Comparison of ENCODE assay signal across 28 mouse cellular contexts in genomic region chr6:146302101-146302500, GRCm38 (mm10).
A peak's percentile ranks its signal among the peaks of the same experiment; 100 is the strongest.
DNase-seq lines count a peak whose midpoint lies in the region; ATAC-seq lines count a peak whose summit lies in the region.
"Had no signal": no experiment of that assay in that cellular context is flagged by ENCODE, and none has a peak within 500 bp of the region (broad histone marks: within the 10 kb centered on the region; RNA-seq: fewer than 3 reads in every experiment).

No protein-coding gene starts in this region.

- H3K27me3 ChIP-seq in heart, embryonic 10.5 days (ENCODE audit: insufficient read depth, poor library complexity, severe bottlenecking), result no peaks in the 10 kb centered on the region
- no peaks in the 10 kb centered on the region for H3K27me3 ChIP-seq in kidney, embryonic 16.5 days (ENCODE audit: insufficient read depth, low read length)
- no peaks in the 10 kb centered on the region for H3K27me3 ChIP-seq in midbrain, embryonic 16.5 days (ENCODE audit: control insufficient read depth, insufficient read depth, low read depth, low read length)
- no peaks in the 10 kb centered on the region for H3K27me3 ChIP-seq in midbrain, embryonic 10.5 days (ENCODE audit: low read depth, poor library complexity, severe bottlenecking)
- H3K27me3 ChIP-seq in kidney, embryonic 14.5 days (ENCODE audit: control insufficient read depth, insufficient read depth, low read length), result no peaks in the 10 kb centered on the region
- H3K27me3 ChIP-seq: embryonic facial prominence, embryonic 13.5 days; forebrain, embryonic 12.5 days; heart, embryonic 15.5 days; Patski had no signal

- no peak overlapping the region for H3K27ac ChIP-seq in heart, embryonic 10.5 days
- H3K27ac ChIP-seq in kidney, embryonic 16.5 days (ENCODE audit: low read length), result 0 out of 2 replicates have a peak overlapping the region, but pooled peaks have one; percentile 41
- no peak overlapping the region for H3K27ac ChIP-seq in midbrain, embryonic 16.5 days (ENCODE audit: low read length)
- H3K27ac ChIP-seq in midbrain, embryonic 10.5 days (replicated peaks), result no peak overlapping the region
- H3K27ac ChIP-seq in kidney, embryonic 14.5 days (ENCODE audit: low read depth, low read length), result no peak overlapping the region
- H3K27ac ChIP-seq: embryonic facial prominence, embryonic 13.5 days; forebrain, embryonic 12.5 days; heart, embryonic 15.5 days; liver, embryonic 14.5 days; macrophage had no signal

- no peak overlapping the region for H3K9ac ChIP-seq in kidney, embryonic 16.5 days (replicated peaks; ENCODE audit: low read length)
- no peak overlapping the region for H3K9ac ChIP-seq in midbrain, embryonic 16.5 days (ENCODE audit: low read depth, low read length)
- H3K9ac ChIP-seq in kidney, embryonic 14.5 days (ENCODE audit: low read depth, low read length), result no peak overlapping the region
- H3K9ac ChIP-seq: embryonic facial prominence, embryonic 13.5 days; forebrain, embryonic 12.5 days; heart, embryonic 15.5 days; liver, embryonic 14.5 days had no signal

- H3K4me1 ChIP-seq in heart, embryonic 10.5 days, result 0 out of 2 replicates have a peak, but pooled peaks cover 5% of the 10 kb centered on the region
- H3K4me1 ChIP-seq in kidney, embryonic 16.5 days (ENCODE audit: insufficient read depth, low read length), result peaks cover 10% of the 10 kb centered on the region
- no peaks in the 10 kb centered on the region; the same call in 1 of the 2 replicates for H3K4me1 ChIP-seq in midbrain, embryonic 16.5 days (ENCODE audit: control insufficient read depth, insufficient read depth, low read length)
- 0 out of 2 replicates have a peak, but pooled peaks cover 9% of the 10 kb centered on the region for H3K4me1 ChIP-seq in midbrain, embryonic 10.5 days
- H3K4me1 ChIP-seq in kidney, embryonic 14.5 days (ENCODE audit: control insufficient read depth, insufficient read depth, low read length), result no peaks in the 10 kb centered on the region
- H3K4me1 ChIP-seq: forebrain, embryonic 12.5 days had no signal

- 82% methylated on average over 3 of the region's 3 CpGs for WGBS in heart, embryonic 10.5 days
- 54% methylated on average over 3 of the region's 3 CpGs for WGBS in kidney, embryonic 16.5 days
- 61% methylated on average over 3 of the region's 3 CpGs for WGBS in midbrain, embryonic 16.5 days
- 79% methylated on average over 3 of the region's 3 CpGs for WGBS in midbrain, embryonic 10.5 days
- 40% methylated on average over 3 of the region's 3 CpGs for WGBS in kidney, embryonic 14.5 days

- peak; percentile 35 for DNase-seq in heart, adult 11 months
- no peak for DNase-seq in heart, embryonic 10.5 days (ENCODE audit: low spot score)
- no peak for DNase-seq in kidney, postnatal 36 days
- no peak for DNase-seq in midbrain, embryonic 10.5 days (ENCODE audit: low spot score)
- peak; percentile 20 for DNase-seq in retina, postnatal 1 day
- DNase-seq: adrenal gland, postnatal 10 days; cerebellum, adult 9-10 months; cerebellum, postnatal 36 days; gastrocnemius, postnatal 10 days; kidney, adult 9 months; kidney, postnatal 25 days; layer of hippocampus, postnatal 36 days; liver; lung, adult 2 months; lung, postnatal 10 days; spleen, adult 18-20 months; thymus, postnatal 14 days had no signal

- no peak overlapping the region for H3K4me3 ChIP-seq in heart, embryonic 10.5 days
- H3K4me3 ChIP-seq in kidney, embryonic 16.5 days (ENCODE audit: low read length), result no peak overlapping the region
- no peak overlapping the region for H3K4me3 ChIP-seq in midbrain, embryonic 16.5 days (ENCODE audit: low read depth, low read length)
- H3K4me3 ChIP-seq in midbrain, embryonic 10.5 days, result no peak overlapping the region
- H3K4me3 ChIP-seq in kidney, embryonic 14.5 days (ENCODE audit: low read length), result no peak overlapping the region
- H3K4me3 ChIP-seq: embryonic facial prominence, embryonic 13.5 days; forebrain, embryonic 12.5 days; heart, embryonic 15.5 days had no signal

- ATAC-seq in kidney, embryonic 16.5 days (ENCODE audit: low FRiP score, low TSS enrichment), result no peak
- peak; percentile 32; the same call in 1 of the 2 replicates for ATAC-seq in midbrain, embryonic 16.5 days
- ATAC-seq in kidney, embryonic 14.5 days (ENCODE audit: low FRiP score, low TSS enrichment), result no peak
- ATAC-seq: intestine, postnatal 0 days; Patski had no signal

- H3K9me3 ChIP-seq in heart, embryonic 10.5 days, result no peaks in the 10 kb centered on the region
- H3K9me3 ChIP-seq in kidney, embryonic 16.5 days (ENCODE audit: low read length), result 0 out of 2 replicates have a peak, but pooled peaks cover 3% of the 10 kb centered on the region
- H3K9me3 ChIP-seq in midbrain, embryonic 16.5 days (replicated peaks; ENCODE audit: control insufficient read depth, low read length, poor library complexity, severe bottlenecking), result no peaks in the 10 kb centered on the region
- no peaks in the 10 kb centered on the region for H3K9me3 ChIP-seq in midbrain, embryonic 10.5 days (replicated peaks)
- H3K9me3 ChIP-seq in kidney, embryonic 14.5 days (ENCODE audit: control insufficient read depth, low read length), result peaks cover 4% of the 10 kb centered on the region
- H3K9me3 ChIP-seq: embryonic facial prominence, embryonic 13.5 days; forebrain, embryonic 12.5 days; G1E; heart, embryonic 15.5 days had no signal

- no peaks in the 10 kb centered on the region; the same call in 1 of the 2 replicates for H3K36me3 ChIP-seq in heart, embryonic 10.5 days
- no peaks in the 10 kb centered on the region for H3K36me3 ChIP-seq in kidney, embryonic 16.5 days (ENCODE audit: insufficient read depth, low read length)
- H3K36me3 ChIP-seq in midbrain, embryonic 16.5 days (ENCODE audit: control insufficient read depth, insufficient read depth, low read length), result no peaks in the 10 kb centered on the region
- no peaks in the 10 kb centered on the region for H3K36me3 ChIP-seq in midbrain, embryonic 10.5 days
- H3K36me3 ChIP-seq in kidney, embryonic 14.5 days (ENCODE audit: control insufficient read depth, insufficient read depth, low read length), result no peaks in the 10 kb centered on the region
- H3K36me3 ChIP-seq: embryonic facial prominence, embryonic 13.5 days; forebrain, embryonic 12.5 days had no signal

- no peak overlapping the region for H3K4me2 ChIP-seq in kidney, embryonic 16.5 days (replicated peaks; ENCODE audit: low read depth, low read length)
- no peak overlapping the region for H3K4me2 ChIP-seq in midbrain, embryonic 16.5 days (ENCODE audit: low read length)
- H3K4me2 ChIP-seq in kidney, embryonic 14.5 days (replicated peaks; ENCODE audit: low read depth, low read length), result no peak overlapping the region
- H3K4me2 ChIP-seq: embryonic facial prominence, embryonic 13.5 days; forebrain, embryonic 12.5 days; heart, embryonic 15.5 days had no signal

Comparison
In these comparisons a context has a peak if more than half of its experiments do, and no peak if none do; other contexts are left out.
1. DNase-seq: peak in heart, adult 11 months (single experiment) and retina, postnatal 1 day (single experiment); none in heart, embryonic 10.5 days (single experiment), kidney, postnatal 36 days (0 of 2) and midbrain, embryonic 10.5 days (single experiment).